Mouse (Mus musculus) limb, embryonic 15.5 days (tissue): ENCODE results near the gene 1700024P04Rik. TPM values are rescaled to one million over a fixed set of nuclear protein-coding genes. Genes with fewer than 3 reads are reported as not detected.

Experiments used
- polyA plus RNA-seq: library from polyadenylated mRNA; unstranded; fragments of >200 nt; fragmentation: Nextera tagmentation; extraction: Ambion mirVana; gene quantifications from 2 replicates; pipeline ENCODE4 v1.2.1, GENCODE M21; 2015

Gene 1700024P04Rik
- polyA plus RNA-seq, 1 experiment from 2014 or later = not detected

Other genes with a start within 250 kb of the 1700024P04Rik start
- 29.3 and 32.4 TPM in 2 replicates for gene Fcho2, start 169.1 kb downstream of the 1700024P04Rik start, polyA plus RNA-seq
- 47.8 and 55.3 TPM in 2 replicates for gene Tnpo1, start 58.2 kb downstream of the 1700024P04Rik start, polyA plus RNA-seq
- gene Zfp366, start 200.3 kb upstream of the 1700024P04Rik start, polyA plus RNA-seq = 0.62 and 0.67 TPM in 2 replicates